Mouse (Mus musculus) layer of hippocampus, adult 6 months (tissue): Measurements from ENCODE around the gene Ppia. TPM values are rescaled to one million over a fixed set of nuclear protein-coding genes. Genes with fewer than 3 reads are reported as not detected.

ENCODE experiments used
- long read RNA-seq, 2 experiments: library from polyadenylated mRNA; unstranded; transcript quantifications; one replicate each; pipeline ENCODE4 v2.0.0; 2019 to 2020
- microRNA-seq: library from miRNA; unstranded; fragments of <30 nt; microRNA quantifications from one replicate; pipeline ENCODE4 v1.2.0, GENCODE M21; 2020
- polyA plus RNA-seq: library from polyadenylated mRNA; unstranded; fragments of <200 nt; fragmentation: Nextera tagmentation; gene quantifications from 2 replicates; pipeline ENCODE4 v1.2.3, GENCODE M21; 2021

Gene Ppia
- 6,575 and 7,918 TPM in 2 replicates for polyA plus RNA-seq
- long read RNA-seq, experiment 1, transcript Ppia-201 (5 exons, 746 nt), result minor isoform, 9 of 2,231 reads
- long read RNA-seq, experiment 1, transcript Ppia-202 (5 exons, 1,170 nt), result major isoform, 2,151 of 2,231 reads
- long read RNA-seq, experiment 1, partial matches to known transcripts, result 58 of 2,231 reads
- long read RNA-seq, experiment 1, other reads (novel, unspliced or antisense), result 10 of 2,231 reads
- long read RNA-seq, experiment 2, transcript Ppia-202 (5 exons, 1,170 nt), result major isoform, 366 of 369 reads
- long read RNA-seq, experiment 2, partial matches to known transcripts, result 1 of 369 reads
- long read RNA-seq, experiment 2, other reads (novel, unspliced or antisense), result 0 of 369 reads

GRCm38 (mm10) chr11:6414751-6415550, at the start of gene Ppia:
TSS of gene Ppia (plus strand) at chr11:6415443.

GRCm38 (mm10) chr11:6388726-6389413, 26.4 kb upstream of the Ppia start, which contains the start of gene Zmiz2:
TSS of gene Zmiz2 (plus strand) at chr11:6389074.

GRCm38 (mm10) chr11:6444077-6444853, 29.0 kb downstream of the Ppia start, which contains the start of gene H2afv:
TSS of gene H2afv (minus strand) at chr11:6444443.

Small RNA genes lying within 50 kb of the gene (microRNA-seq; reads per million reads assigned to microRNA genes)
- not detected for gene Mir7651

Other genes with a start within 250 kb of the Ppia start
- 1.0 and 1.1 TPM in 2 replicates for gene A730071L15Rik, start 215.4 kb upstream of the Ppia start, polyA plus RNA-seq
- gene Nudcd3, start 215.0 kb upstream of the Ppia start, polyA plus RNA-seq, result 57.3 and 60.2 TPM in 2 replicates
- not detected in 2 replicates for gene Npc1l1, start 185.3 kb upstream of the Ppia start, polyA plus RNA-seq
- gene Ddx56, start 147.7 kb upstream of the Ppia start, polyA plus RNA-seq, result 47.4 and 54.8 TPM in 2 replicates
- 105 and 118 TPM in 2 replicates for gene Tmed4, start 140.6 kb upstream of the Ppia start, polyA plus RNA-seq
- gene Ogdh, start 123.8 kb upstream of the Ppia start, polyA plus RNA-seq, result 125 and 132 TPM in 2 replicates
- 22.5 and 26.7 TPM in 2 replicates for gene Zmiz2, start 26.4 kb upstream of the Ppia start, polyA plus RNA-seq
- gene H2afv, start 29.0 kb downstream of the Ppia start, polyA plus RNA-seq, result 202 and 227 TPM in 2 replicates
- gene Purb, start 60.5 kb downstream of the Ppia start, polyA plus RNA-seq, result 23.8 and 28.2 TPM in 2 replicates
- gene Myo1g, start 105.5 kb downstream of the Ppia start, polyA plus RNA-seq, result 0.24 and 0.29 TPM in 2 replicates
- gene Ccm2, start 131.4 kb downstream of the Ppia start, polyA plus RNA-seq, result 39.0 and 41.6 TPM in 2 replicates
- gene Nacad, start 190.6 kb downstream of the Ppia start, polyA plus RNA-seq, result 11.0 and 14.2 TPM in 2 replicates
- gene Tbrg4, start 210.6 kb downstream of the Ppia start, polyA plus RNA-seq, result 15.8 and 21.1 TPM in 2 replicates
- not detected in 2 replicates for gene Wap, start 223.2 kb downstream of the Ppia start, polyA plus RNA-seq
- gene Ramp3, start 243.1 kb downstream of the Ppia start, polyA plus RNA-seq, result 7.1 and 9.5 TPM in 2 replicates